Mouse (Mus musculus) kidney, embryonic 16.5 days (tissue): ENCODE results near the gene Trip10. TPM values are rescaled to one million over a fixed set of nuclear protein-coding genes. Genes with fewer than 3 reads are reported as not detected.

Experiments used
- ATAC-seq: fragments of 200-750 bp; cut with Nextera tagmentation; 2 replicates; pipeline ENCODE4 v1.8.0; 2017; ENCODE audit warnings: moderate TSS enrichment; ENCODE audit not compliant: low FRiP score, low TSS enrichment
- H3K27ac ChIP-seq: fragments of 300-500 bp; sonication (generic); 2 replicates; pipeline ENCODE4 v1.5.1; 2014; ENCODE audit warnings: low read length
- H3K27me3 ChIP-seq: fragments of 300-500 bp; sonication (generic); 2 replicates; pipeline ENCODE4 v1.6.1; 2014; ENCODE audit warnings: low read length, control low read depth, mixed read lengths; ENCODE audit not compliant: insufficient read depth
- H3K36me3 ChIP-seq: fragments of 300-500 bp; sonication (generic); 2 replicates; pipeline ENCODE4 v1.6.1; 2014; ENCODE audit warnings: low read length, control low read depth, mixed read lengths; ENCODE audit not compliant: insufficient read depth
- H3K4me1 ChIP-seq: fragments of 300-500 bp; sonication (generic); 2 replicates; pipeline ENCODE4 v1.6.1; 2014; ENCODE audit warnings: low read length, control low read depth, mixed read lengths; ENCODE audit not compliant: insufficient read depth
- H3K4me2 ChIP-seq: fragments of 300-500 bp; sonication (generic); replicated peaks from 2 replicates; pipeline ENCODE4 v1.6.1; 2014; ENCODE audit warnings: low read depth, low read length
- H3K4me3 ChIP-seq: fragments of 300-500 bp; sonication (generic); 2 replicates; pipeline ENCODE4 v1.5.1; 2014; ENCODE audit warnings: mild to moderate bottlenecking, low read length
- H3K9ac ChIP-seq: fragments of 300-500 bp; sonication (generic); replicated peaks from 2 replicates; pipeline ENCODE4 v1.6.1; 2014; ENCODE audit warnings: low read length
- H3K9me3 ChIP-seq: fragments of 300-500 bp; sonication (generic); 2 replicates; pipeline ENCODE4 v1.6.1; 2016; ENCODE audit warnings: low read length, control low read depth
- WGBS: fragments of 180-500 bp; shearing (Covaris S2); extraction: QIAGEN DNeasy Blood & Tissue Kit; methylation state at CpG from one replicate; pipeline ENCODE4 v1.1.7; 2014; 5-methylcytosine and 5-hydroxymethylcytosine counted together
- polyA plus RNA-seq: library from polyadenylated mRNA; unstranded; fragments of >200 nt; fragmentation: Nextera tagmentation; extraction: Ambion mirVana; gene quantifications from 2 replicates; pipeline ENCODE4 v1.2.1, GENCODE M21; 2015

The Trip10 gene
- polyA plus RNA-seq, result 52.6 and 55.0 TPM in 2 replicates

DNA sequence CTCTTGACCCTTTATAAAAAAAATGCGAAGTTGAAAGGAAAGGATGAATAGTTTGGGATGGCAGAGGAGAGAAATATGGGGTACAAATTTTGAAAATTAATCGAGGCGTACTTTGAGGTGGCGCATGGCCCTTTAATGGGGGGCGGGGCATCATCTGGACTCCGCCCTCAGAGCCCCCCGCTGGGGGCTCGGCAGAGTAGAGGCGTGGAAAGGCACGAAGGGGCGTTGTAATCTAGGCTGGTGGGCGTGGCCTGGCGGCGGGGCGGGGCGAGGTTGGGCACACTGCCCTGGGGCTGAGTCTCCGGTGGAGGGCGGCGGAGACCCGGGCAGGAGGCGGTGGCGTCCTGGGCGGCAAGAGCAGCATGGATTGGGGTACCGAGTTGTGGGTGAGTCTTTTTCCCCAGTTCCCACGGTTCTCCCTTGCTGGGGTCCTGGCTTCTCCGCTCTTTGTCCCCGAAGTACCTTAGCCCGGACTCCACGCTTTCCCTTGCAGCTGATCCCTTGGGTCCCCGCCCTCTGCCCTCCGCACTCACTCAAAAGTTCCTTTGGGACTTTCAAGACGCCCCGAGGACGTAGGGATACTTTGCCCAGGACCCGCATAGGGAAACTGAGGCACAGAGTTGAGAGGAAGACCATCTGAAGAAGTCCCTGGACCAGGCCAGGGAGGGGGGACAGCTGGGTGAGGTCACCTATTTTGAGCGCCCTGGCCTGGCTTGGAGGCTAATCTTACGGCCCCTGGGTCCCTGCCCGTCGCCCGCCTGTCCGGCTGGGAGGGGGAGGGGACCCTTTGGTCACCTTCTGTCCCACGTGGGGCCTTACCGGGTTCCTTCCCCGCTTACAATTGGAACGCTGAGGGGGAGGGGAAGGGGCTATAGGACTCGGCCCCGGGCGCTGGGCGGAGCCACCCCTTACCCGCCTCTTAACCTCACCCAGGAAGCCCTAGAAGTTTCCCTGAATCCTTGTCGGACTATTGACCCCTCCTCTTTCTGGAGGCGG, at the start of gene Trip10:
Trip10 (plus strand) TSS at position 270 of the 996 bp plus-strand sequence.
- Histone ChIP-seq H3K27ac (peak within 1 kb of the TSS; percentile 88), H3K4me1 (peaks cover 18% of the 10 kb centered on the region), H3K9me3 (no peaks in the 10 kb centered on the region), H3K9ac (peak within 1 kb of the TSS; percentile 81), H3K4me2 (peak within 1 kb of the TSS; percentile 95), H3K4me3 (peak within 1 kb of the TSS; percentile 87), H3K36me3 (peaks cover 15% of the 10 kb centered on the region), H3K27me3 (no peaks in the 10 kb centered on the region)
- peak; percentile 43 for ATAC-seq
- under 1% methylated on average over 51 of the region's 52 CpGs for WGBS

DNA sequence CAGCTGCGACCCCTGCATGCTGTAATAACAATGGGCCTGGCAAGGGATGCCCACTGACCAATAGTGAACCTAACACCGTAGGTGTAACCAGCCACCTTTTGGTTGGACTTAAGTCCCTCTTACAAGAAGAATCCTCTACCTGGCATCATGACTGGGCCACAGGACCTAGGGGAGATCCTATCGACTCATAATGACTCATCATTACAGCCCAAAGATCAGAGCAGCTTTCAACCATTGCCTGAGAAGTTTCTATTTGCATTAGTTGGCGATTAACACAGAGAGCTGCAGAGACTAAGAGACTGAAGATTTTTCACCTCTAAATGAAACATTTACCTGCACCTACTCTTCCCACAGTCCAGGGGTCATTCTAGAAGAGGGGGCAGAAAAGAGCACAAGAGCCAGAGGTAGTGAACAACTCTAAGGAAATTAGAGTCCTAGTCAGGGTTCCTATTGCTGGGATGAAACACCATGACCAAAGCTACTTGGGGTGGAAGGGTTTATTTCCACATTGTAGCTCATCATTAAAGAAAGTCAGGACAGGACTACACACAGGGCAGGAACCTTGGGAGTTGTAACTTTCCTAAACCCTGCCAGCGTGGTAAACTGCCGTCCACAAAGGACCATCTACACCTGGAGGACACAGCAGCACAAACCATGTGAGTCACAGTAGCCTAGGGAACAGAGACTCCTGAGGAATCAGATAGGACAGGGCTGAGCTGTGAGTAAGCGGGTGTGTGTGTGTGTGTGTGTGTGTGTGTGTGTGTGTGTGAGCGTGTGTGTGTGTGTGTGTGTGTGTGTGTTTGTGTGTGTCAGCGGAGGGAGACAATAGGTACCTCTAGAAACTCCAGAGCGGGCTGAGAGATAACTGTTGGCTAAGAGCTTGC, 47.2 kb upstream of the Trip10 start:
- no peaks in the 10 kb centered on the region for H3K4me1 ChIP-seq
- H3K27me3 ChIP-seq, result no peaks in the 10 kb centered on the region
- peak; percentile 80 for ATAC-seq
- no peak overlapping the region for H3K27ac ChIP-seq
- WGBS, result 79% methylated on average over 9 of the region's 10 CpGs
- H3K9me3 ChIP-seq, result no peaks in the 10 kb centered on the region
- H3K4me2 ChIP-seq, result no peak overlapping the region
- no peaks in the 10 kb centered on the region for H3K36me3 ChIP-seq
- H3K4me3 ChIP-seq, result no peak overlapping the region
- H3K9ac ChIP-seq, result no peak overlapping the region

DNA sequence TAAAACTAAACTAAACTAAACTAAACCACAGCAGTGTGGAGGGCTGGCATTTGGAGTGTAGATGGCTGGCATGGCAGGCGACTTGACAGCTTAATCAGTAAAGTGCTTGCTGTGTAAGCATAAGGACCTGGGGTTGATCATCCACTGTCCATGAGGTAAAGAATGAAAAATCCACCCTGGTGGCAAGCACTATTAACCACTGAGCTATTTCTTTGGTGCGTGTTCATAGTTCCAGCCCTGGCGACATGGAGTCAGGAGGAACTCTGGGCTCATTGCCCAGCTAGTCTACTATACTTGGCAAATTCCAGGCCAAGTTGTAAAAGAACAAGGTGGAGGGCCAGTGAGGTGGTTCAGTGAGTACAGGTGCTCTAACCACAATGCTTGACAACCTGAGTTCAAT, 41.3 kb upstream of the Trip10 start:
- Histone ChIP-seq H3K4me3 (no peak overlapping the region), H3K27ac (no peak overlapping the region), H3K9me3 (no peaks in the 10 kb centered on the region), H3K4me2 (no peak overlapping the region), H3K9ac (no peak overlapping the region), H3K36me3 (no peaks in the 10 kb centered on the region), H3K4me1 (no peaks in the 10 kb centered on the region), H3K27me3 (no peaks in the 10 kb centered on the region)
- 86% methylated on average over 3 of the region's 3 CpGs for WGBS
- ATAC-seq, result no peak

DNA sequence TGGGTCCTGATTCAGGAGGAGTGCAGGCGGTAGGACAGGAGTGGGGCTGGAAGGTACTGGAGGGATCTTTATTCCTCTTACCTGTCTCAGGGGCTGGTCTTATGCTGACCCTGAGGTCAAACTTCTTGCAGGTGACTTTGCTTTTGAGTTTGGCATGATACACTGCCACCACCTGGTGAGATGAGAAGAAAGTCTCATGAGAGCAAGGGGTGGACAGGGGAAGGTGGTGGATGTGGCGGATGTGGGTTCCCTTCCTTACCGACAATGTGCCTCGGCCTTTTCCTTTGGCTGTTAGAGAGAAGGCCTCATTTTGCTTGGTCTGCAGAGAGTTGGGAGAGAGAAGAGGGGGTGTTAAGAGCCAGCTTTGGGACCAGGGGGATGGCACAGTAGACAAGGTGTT, 39.9 kb upstream of the Trip10 start:
- no peaks in the 10 kb centered on the region for H3K9me3 ChIP-seq
- no peak for ATAC-seq
- H3K4me2 ChIP-seq, result no peak overlapping the region
- no peaks in the 10 kb centered on the region for H3K27me3 ChIP-seq
- 80% methylated on average over 4 of the region's 4 CpGs for WGBS
- H3K4me1 ChIP-seq, result no peaks in the 10 kb centered on the region
- no peak overlapping the region for H3K9ac ChIP-seq
- no peak overlapping the region for H3K4me3 ChIP-seq
- H3K36me3 ChIP-seq, result no peaks in the 10 kb centered on the region
- H3K27ac ChIP-seq, result no peak overlapping the region

DNA sequence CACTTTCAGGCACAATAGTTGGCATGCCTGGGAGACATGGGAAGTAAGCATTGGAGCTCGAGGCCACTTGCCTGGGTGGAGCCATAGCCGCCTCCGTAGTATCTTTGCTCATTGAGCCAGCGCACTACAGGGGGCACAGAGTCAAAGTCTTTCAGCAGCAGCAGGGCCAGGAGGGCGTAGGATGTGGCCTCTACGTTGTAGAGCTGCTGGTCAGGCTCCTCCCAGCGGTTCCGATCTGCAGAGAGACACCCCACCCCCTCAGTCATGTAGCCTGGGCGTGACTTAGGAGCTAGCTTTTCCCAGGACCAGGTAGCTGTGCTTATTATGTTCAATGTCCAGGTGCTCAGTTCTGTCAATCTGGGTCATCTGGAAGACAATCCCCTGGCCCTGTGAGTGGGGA, 37.8 kb upstream of the Trip10 start:
- no peak overlapping the region for H3K9ac ChIP-seq
- WGBS, result 67% methylated on average over 9 of the region's 9 CpGs

DNA sequence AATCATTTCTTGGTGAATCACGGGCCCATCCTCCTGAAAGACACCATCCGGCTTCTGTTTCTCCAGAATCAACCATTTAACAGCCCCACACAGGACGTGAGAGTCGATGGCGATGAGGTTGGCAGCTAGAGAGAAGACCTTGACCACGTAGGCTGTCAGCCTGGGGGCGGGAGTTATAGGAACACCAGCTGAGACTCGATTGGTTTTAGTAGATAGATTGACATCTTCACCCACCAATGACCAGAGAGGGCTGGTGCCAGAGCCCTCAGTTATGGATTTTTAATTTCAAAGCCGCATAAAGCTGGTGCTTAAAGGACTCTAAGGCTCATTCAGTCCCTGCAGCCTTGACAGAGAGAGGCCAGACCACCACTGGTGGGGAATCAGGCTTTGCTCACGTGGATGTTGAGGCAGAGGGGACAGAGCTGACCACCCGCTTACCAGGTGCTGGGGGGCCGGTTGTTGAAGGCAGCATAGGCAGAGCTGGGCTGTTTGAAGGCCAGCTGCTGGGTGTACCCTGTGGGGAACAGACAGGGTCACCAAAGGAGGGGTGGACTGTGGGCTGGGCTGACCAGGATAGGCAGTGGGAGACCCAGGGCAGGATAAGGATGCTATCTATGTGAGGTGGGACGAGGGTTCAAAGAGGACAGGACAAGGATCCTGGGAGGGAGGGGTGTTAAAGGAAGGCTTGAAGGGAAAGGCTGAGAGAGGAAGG, 34.4 kb upstream of the Trip10 start:
- WGBS, result 45% methylated on average over 13 of the region's 13 CpGs
- H3K27ac ChIP-seq, result no peak overlapping the region
- H3K9ac ChIP-seq, result no peak overlapping the region
- H3K27me3 ChIP-seq, result no peaks in the 10 kb centered on the region
- H3K4me3 ChIP-seq, result no peak overlapping the region
- no peaks in the 10 kb centered on the region for H3K36me3 ChIP-seq
- ATAC-seq, result 0 out of 2 replicates have a peak, but pooled peaks have one; percentile 24
- no peaks in the 10 kb centered on the region for H3K4me1 ChIP-seq
- no peaks in the 10 kb centered on the region for H3K9me3 ChIP-seq
- no peak overlapping the region for H3K4me2 ChIP-seq

More for the DNA sequence above, 37.8 kb upstream of the Trip10 start:
- no peak overlapping the region for H3K27ac ChIP-seq
- no peaks in the 10 kb centered on the region for H3K4me1 ChIP-seq
- ATAC-seq, result no peak
- H3K36me3 ChIP-seq, result no peaks in the 10 kb centered on the region
- no peaks in the 10 kb centered on the region for H3K9me3 ChIP-seq
- H3K27me3 ChIP-seq, result no peaks in the 10 kb centered on the region
- H3K4me3 ChIP-seq, result no peak overlapping the region
- H3K4me2 ChIP-seq, result no peak overlapping the region

DNA sequence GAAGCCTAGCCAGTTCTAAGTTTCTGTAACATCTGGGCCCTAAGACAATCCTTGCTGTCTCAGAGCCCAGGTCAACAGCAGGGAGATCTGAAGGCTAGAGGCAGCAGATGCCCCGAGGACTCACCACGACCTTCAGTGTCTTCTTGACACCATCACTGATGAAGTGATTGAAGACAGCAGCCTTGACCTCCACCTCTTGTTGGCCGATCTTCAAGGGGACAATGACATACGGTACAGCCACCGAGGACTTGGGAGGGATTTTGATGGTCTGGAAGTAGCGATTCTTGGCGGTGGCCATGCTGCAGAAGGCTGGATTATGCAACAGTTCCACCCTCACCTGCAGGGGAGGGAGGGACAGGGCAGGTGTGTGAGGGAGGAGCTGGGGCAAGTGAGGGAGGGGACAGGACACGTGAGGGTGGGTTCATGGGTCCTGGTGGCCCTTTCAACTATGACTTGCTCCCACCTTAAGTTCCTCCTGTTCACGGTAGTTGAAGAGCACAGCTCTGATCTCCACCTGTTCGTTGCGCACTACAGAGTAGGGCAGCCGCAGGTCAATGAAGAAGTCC, 30.8 kb upstream of the Trip10 start:
- Histone ChIP-seq H3K36me3 (no peaks in the 10 kb centered on the region), H3K4me2 (no peak overlapping the region), H3K9me3 (no peaks in the 10 kb centered on the region), H3K27me3 (no peaks in the 10 kb centered on the region), H3K27ac (no peak overlapping the region), H3K4me3 (no peak overlapping the region), H3K4me1 (no peaks in the 10 kb centered on the region), H3K9ac (no peak overlapping the region)
- 67% methylated on average over 12 of the region's 12 CpGs for WGBS
- ATAC-seq, result no peak

DNA sequence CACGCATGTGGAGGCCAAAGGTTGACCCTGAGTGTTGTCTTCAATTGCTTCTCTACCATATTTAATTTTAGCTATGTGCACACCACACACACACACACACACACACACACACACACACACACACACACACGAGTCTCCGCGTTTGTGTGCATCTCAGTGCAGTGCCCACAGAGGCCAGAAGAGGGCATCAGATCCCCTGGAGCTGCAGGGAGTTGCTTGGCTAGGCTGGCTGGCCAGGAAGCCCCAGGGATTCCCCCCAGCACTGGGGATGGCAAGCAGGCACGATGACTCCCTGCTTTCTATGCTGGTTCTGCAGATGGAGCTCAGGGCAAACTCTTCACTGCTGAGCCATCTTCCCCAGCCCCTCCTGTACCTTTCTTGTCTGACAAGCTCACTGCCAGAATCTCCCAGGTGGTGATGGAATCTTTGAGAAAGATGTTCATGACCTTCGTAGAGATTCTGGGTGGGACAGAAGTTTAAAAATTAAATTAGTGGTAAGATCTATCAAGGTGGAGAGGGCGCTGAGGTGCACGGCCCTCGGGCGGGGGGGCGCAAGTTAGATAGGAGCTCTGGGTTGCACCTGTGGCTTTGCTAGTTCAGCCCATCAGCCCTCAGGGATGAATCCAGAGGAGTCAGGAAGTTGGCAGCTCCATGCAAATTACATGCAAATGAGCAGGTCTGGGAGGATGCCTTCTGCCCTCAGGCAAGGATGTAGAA, 29.9 kb upstream of the Trip10 start:
- Histone ChIP-seq H3K27me3 (no peaks in the 10 kb centered on the region), H3K9me3 (no peaks in the 10 kb centered on the region), H3K4me1 (no peaks in the 10 kb centered on the region), H3K4me3 (no peak overlapping the region), H3K36me3 (no peaks in the 10 kb centered on the region), H3K9ac (no peak overlapping the region), H3K27ac (no peak overlapping the region), H3K4me2 (no peak overlapping the region)
- WGBS, result 27% methylated on average over 11 of the region's 11 CpGs
- ATAC-seq, result peak; percentile 31; the same call in 1 of the 2 replicates

DNA sequence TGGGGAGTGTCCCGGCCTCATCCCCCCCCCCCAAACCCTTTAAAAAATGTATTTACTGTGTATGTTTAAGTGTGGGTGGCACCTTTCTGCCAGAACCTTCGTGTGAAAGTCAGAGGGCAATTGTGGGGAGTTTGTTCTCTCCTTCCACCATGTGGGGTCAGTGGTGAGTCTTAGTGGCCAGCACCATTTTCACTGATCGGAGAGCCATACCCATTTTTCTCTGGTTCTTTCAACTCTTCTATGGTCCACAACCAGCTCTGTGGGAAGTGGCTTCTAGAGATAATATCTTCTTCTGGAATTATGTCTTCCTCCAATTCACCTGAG, 29.4 kb upstream of the Trip10 start:
- Histone ChIP-seq H3K36me3 (no peaks in the 10 kb centered on the region), H3K4me3 (no peak overlapping the region), H3K4me1 (no peaks in the 10 kb centered on the region), H3K4me2 (no peak overlapping the region), H3K27ac (no peak overlapping the region), H3K27me3 (peaks cover under 1% of the 10 kb centered on the region; the same call in 1 of the 2 replicates), H3K9ac (no peak overlapping the region), H3K9me3 (no peaks in the 10 kb centered on the region)
- no peak; the same call in 1 of the 2 replicates for ATAC-seq
- WGBS, result 14% methylated on average over 3 of the region's 3 CpGs
